Mouse (Mus musculus) hindbrain, embryonic 11.5 days (tissue): Measurements from ENCODE around the gene Arhgap45. TPM values are rescaled to one million over a fixed set of nuclear protein-coding genes. Genes with fewer than 3 reads are reported as not detected.
"Not testable (repeated sequence)": the region's sequence is repeated elsewhere in the genome, so short reads cannot be mapped to it uniquely, and the experiment has no call there.

ENCODE experiments used
- ATAC-seq: fragments of 200-750 bp; cut with Nextera tagmentation; 2 replicates; pipeline ENCODE4 v1.8.0; 2017; ENCODE audit warnings: mild to moderate bottlenecking, moderate TSS enrichment, moderate library complexity; ENCODE audit not compliant: low FRiP score
- DNase-seq: peaks from one replicate; pipeline ENCODE4 v3.0.0-alpha.2; 2015; ENCODE audit warnings: low spot score
- H3K27ac ChIP-seq: fragments of 300-500 bp; sonication (generic); 2 replicates; pipeline ENCODE4 v1.5.1; 2014; ENCODE audit warnings: mild to moderate bottlenecking, low read depth, low read length
- H3K27me3 ChIP-seq: fragments of 300-500 bp; sonication (generic); 2 replicates; pipeline ENCODE4 v1.6.1; 2014; ENCODE audit warnings: mild to moderate bottlenecking, low read length, moderate library complexity, mixed read lengths; ENCODE audit not compliant: control insufficient read depth, insufficient read depth
- H3K36me3 ChIP-seq: fragments of 300-500 bp; sonication (generic); 2 replicates; pipeline ENCODE4 v1.6.1; 2014; ENCODE audit warnings: mild to moderate bottlenecking, low read length, moderate library complexity, mixed read lengths; ENCODE audit not compliant: control insufficient read depth, insufficient read depth
- H3K4me1 ChIP-seq: fragments of 300-500 bp; sonication (generic); replicated peaks from 2 replicates; pipeline ENCODE4 v1.6.1; 2014; ENCODE audit warnings: low read length, mixed read lengths; ENCODE audit not compliant: control insufficient read depth, insufficient read depth
- H3K4me2 ChIP-seq: fragments of 300-500 bp; sonication (generic); replicated peaks from 2 replicates; pipeline ENCODE4 v1.6.1; 2014; ENCODE audit warnings: mild to moderate bottlenecking, low read depth, low read length
- H3K4me3 ChIP-seq: fragments of 300-500 bp; sonication (generic); 2 replicates; pipeline ENCODE4 v1.5.1; 2014; ENCODE audit warnings: low read depth, low read length
- H3K9ac ChIP-seq: fragments of 300-500 bp; sonication (generic); 2 replicates; pipeline ENCODE4 v1.6.1; 2014; ENCODE audit warnings: low read depth, low read length
- H3K9me3 ChIP-seq: fragments of 300-500 bp; sonication (generic); 2 replicates; pipeline ENCODE4 v1.6.1; 2016; ENCODE audit warnings: low read length; ENCODE audit not compliant: control insufficient read depth
- WGBS: fragments of 180-500 bp; shearing (Covaris S2); extraction: QIAGEN DNeasy Blood & Tissue Kit; methylation state at CpG from one replicate; pipeline ENCODE4 v1.1.7; 2014; 5-methylcytosine and 5-hydroxymethylcytosine counted together
- polyA plus RNA-seq: library from polyadenylated mRNA; unstranded; fragments of >200 nt; fragmentation: Nextera tagmentation; extraction: Ambion mirVana; gene quantifications from 2 replicates; pipeline ENCODE4 v1.2.1, GENCODE M21; 2014

Arhgap45 gene
- polyA plus RNA-seq, 1 experiment from 2014 or later = 4.1 TPM

DNA sequence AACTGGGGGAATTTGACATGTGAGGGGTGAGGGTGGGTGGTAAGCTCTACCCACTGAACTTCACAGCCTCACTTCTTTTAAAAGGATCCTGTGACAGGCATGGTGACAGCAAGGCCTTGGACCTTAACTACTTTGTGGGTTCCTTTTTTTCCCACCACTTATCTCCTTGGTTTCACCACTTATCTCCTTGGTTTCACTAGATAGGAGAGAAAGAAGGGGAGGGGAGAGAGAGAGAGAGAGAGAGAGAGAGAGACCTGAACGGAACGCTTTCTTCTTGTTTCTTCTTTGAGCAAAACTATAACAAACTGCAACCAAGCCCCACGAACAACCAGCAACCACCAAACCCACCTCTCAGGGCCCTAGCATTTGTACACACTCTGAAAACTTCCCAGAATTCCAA lies 32.4 kb downstream of the Arhgap45 start:
- Histone ChIP-seq H3K9ac (no peak overlapping the region), H3K4me2 (no peak overlapping the region), H3K27me3 (no peaks in the 10 kb centered on the region), H3K4me1 (peaks cover 7% of the 10 kb centered on the region; the same call in 1 of the 2 replicates), H3K27ac (peak overlapping the region; percentile 71), H3K4me3 (no peak overlapping the region), H3K9me3 (no peaks in the 10 kb centered on the region), H3K36me3 (no peaks in the 10 kb centered on the region)
- ATAC-seq (no peak), DNase-seq (no peak)
- WGBS = 64% methylated on average over 3 of the region's 3 CpGs

DNA sequence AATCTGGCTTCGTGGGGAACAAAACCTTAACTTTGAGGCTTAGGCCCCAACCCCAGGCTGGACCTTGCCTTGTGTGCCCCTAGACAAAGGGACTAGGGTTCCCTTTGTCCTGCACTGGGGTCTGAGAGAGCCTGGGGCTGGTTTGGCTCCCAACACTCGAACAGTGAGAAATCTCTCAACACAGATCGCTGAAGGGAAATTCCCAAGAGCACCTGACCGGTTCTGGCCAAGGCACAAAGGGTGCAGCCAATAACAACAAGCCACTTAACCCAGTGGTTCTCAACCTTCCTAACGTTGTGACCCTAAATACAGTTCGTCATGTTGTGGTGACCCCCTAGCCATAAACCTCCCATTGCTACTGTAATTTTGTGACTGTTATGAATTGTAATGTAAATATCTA lies 33.8 kb downstream of the Arhgap45 start:
- Histone ChIP-seq H3K27me3 (no peaks in the 10 kb centered on the region), H3K9me3 (no peaks in the 10 kb centered on the region), H3K4me2 (no peak overlapping the region), H3K4me1 (peaks cover 9% of the 10 kb centered on the region), H3K36me3 (no peaks in the 10 kb centered on the region), H3K9ac (no peak overlapping the region), H3K4me3 (no peak overlapping the region), H3K27ac (no peak overlapping the region)
- DNase-seq (no peak), ATAC-seq (no peak)
- WGBS = 20% methylated on average over 6 of the region's 6 CpGs

DNA sequence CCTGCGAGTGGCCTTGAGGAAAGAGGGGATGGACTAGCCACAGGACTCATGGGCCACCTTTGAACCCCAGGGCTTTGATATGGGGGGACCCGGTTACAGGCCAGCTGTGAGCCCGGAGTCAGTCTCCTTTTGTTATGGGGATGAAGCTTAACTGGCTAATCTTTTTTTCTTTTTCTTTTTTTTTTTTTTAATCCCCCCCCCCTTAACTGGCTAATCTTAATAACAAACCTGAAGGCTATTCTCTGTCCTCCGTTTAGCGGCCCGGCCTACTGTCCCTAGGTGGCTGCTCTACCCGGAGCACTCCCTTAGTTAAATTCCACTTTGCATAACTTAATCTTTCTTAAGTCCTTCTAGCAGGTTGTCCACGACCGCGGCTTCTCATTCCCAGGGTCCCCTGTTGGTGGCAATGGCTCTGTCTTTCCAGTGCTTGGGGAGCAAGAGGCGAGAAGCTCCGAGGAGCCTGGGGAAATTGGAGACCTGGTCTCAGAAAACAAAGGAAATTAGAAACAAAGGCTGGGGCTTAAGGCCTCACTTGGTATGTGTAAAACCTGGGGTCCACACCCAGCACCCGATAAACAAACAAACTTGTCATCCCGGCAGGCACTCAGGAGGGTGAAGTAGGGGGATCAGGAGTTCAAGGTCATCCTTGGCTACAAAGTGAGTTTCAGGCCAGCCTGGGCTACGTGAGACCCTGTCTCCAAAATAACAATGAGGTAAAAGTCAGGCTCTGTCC lies 34.6 kb downstream of the Arhgap45 start:
- no peak for DNase-seq
- H3K4me3 ChIP-seq = no peak overlapping the region
- H3K4me1 ChIP-seq = peaks cover 11% of the 10 kb centered on the region

DNA sequence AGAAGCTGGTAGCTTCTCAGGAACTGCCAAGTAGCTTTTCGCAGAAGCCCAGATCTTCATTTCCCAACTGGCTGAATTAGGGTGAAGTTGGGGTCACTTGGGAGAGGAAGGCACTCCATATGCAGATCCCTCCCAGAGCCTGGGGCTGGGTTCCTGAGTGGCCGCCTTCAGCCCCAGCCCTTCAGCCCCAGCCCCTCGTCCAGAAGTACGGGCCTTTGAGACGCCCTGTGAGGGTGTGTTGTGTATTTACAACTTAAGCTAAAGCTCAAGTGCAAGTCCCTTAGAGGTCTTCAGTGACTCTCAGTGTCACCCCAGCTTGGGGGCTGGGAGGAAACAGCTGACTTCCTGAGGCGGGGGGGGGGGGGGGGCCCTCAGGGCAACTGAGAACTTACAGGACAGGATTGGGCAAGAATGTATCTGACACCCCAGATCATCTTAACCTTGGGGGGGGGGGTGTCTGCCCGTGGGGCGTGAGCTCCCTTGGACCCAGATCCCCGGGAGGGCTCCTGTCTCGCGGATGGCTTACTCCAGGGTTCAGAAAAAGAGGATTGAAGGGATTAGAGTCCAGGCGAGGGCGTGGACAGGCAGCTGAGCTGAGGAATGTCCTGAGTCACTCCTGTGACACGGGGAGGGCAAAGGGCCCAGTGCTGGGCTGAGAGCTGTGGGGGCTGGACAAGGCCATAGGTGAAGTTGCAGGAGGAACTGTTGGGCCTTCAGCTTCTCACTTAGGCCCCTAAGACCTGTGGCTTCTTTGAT lies 35.3 kb downstream of the Arhgap45 start:
- no peaks in the 10 kb centered on the region for H3K27me3 ChIP-seq
- 0 out of 2 replicates have a peak overlapping the region, but pooled peaks have one; percentile 36 for H3K27ac ChIP-seq
- H3K4me1 ChIP-seq = peaks cover 11% of the 10 kb centered on the region
- H3K9ac ChIP-seq = no peak overlapping the region
- no peak overlapping the region for H3K4me3 ChIP-seq
- H3K36me3 ChIP-seq = peaks cover 3% of the 10 kb centered on the region; the same call in 1 of the 2 replicates
- no peaks in the 10 kb centered on the region for H3K9me3 ChIP-seq
- 34% methylated on average over 13 of the region's 14 CpGs for WGBS
- ATAC-seq (no peak), DNase-seq (no peak)
- no peak overlapping the region for H3K4me2 ChIP-seq

More for the DNA sequence above, 34.6 kb downstream of the Arhgap45 start:
- no peaks in the 10 kb centered on the region for H3K9me3 ChIP-seq
- no peak overlapping the region for H3K4me2 ChIP-seq
- no peaks in the 10 kb centered on the region for H3K27me3 ChIP-seq
- no peak overlapping the region for H3K9ac ChIP-seq
- 0 out of 2 replicates have a peak overlapping the region, but pooled peaks have one; percentile 36 for H3K27ac ChIP-seq
- no peaks in the 10 kb centered on the region for H3K36me3 ChIP-seq
- no peak for ATAC-seq
- WGBS = 15% methylated on average over 15 of the region's 15 CpGs

DNA sequence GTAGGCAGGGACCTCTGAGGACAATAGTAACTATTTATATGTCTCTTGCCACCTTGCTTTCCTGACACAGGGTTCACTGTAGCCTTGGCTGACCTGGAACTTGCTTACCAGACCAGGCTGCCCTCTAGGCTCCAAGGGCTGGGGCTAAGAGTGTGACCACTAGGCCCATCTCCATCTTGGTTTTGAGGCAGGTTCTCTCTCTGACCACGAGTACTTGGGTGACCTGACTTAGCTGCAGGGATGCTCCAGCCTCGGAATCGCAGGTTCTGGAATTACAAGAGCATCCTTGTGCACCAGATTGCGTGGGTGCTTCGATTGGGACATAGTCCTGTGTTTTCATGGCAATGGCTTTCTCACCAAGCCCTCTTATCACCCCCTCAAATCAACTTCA lies 35.9 kb downstream of the Arhgap45 start:
- Histone ChIP-seq H3K4me1 (peaks cover 11% of the 10 kb centered on the region), H3K27me3 (no peaks in the 10 kb centered on the region), H3K36me3 (peaks cover 3% of the 10 kb centered on the region; the same call in 1 of the 2 replicates), H3K4me3 (no peak overlapping the region), H3K9ac (no peak overlapping the region), H3K4me2 (no peak overlapping the region), H3K9me3 (no peaks in the 10 kb centered on the region), H3K27ac (no peak overlapping the region)
- DNase-seq (no peak), ATAC-seq (no peak)
- 87% methylated on average over 5 of the region's 5 CpGs for WGBS

DNA sequence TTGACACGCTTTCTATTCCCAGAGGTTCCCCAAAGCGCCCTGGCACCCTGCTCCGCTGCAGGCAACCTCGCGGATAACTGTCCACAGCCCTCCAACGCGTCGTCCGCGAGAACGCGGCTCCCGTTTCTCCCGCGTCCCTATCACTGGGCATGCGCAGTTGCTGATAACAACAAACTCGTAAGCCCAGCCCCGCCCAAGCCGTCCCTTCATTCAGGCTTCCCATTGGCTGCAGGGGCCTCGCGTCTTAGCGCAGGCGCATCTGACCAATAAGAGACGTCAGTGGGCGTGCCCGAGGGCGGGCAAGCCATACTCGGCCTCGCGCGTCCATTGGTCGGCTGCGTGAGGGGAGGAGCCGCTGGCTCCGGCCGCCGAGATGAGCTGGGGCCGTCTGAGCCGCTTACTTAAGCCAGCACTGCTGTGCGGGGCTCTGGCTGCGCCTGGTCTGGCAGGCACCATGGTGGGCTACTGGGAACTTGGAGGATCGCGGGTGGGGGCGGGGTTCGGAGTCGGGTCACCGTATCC lies 36.9 kb downstream of the Arhgap45 start:
- peaks cover 3% of the 10 kb centered on the region; the same call in 1 of the 2 replicates for H3K36me3 ChIP-seq
- ATAC-seq (peak; percentile 96), DNase-seq (peak; percentile 100)
- no peaks in the 10 kb centered on the region for H3K9me3 ChIP-seq
- no peaks in the 10 kb centered on the region for H3K27me3 ChIP-seq
- H3K4me3 ChIP-seq = peak overlapping the region; percentile 89
- peaks cover 5% of the 10 kb centered on the region for H3K4me1 ChIP-seq
- H3K9ac ChIP-seq = peak overlapping the region; percentile 93
- 0% methylated on average over 47 of the region's 47 CpGs for WGBS
- peak overlapping the region; percentile 98 for H3K27ac ChIP-seq
- H3K4me2 ChIP-seq = peak overlapping the region; percentile 85

DNA sequence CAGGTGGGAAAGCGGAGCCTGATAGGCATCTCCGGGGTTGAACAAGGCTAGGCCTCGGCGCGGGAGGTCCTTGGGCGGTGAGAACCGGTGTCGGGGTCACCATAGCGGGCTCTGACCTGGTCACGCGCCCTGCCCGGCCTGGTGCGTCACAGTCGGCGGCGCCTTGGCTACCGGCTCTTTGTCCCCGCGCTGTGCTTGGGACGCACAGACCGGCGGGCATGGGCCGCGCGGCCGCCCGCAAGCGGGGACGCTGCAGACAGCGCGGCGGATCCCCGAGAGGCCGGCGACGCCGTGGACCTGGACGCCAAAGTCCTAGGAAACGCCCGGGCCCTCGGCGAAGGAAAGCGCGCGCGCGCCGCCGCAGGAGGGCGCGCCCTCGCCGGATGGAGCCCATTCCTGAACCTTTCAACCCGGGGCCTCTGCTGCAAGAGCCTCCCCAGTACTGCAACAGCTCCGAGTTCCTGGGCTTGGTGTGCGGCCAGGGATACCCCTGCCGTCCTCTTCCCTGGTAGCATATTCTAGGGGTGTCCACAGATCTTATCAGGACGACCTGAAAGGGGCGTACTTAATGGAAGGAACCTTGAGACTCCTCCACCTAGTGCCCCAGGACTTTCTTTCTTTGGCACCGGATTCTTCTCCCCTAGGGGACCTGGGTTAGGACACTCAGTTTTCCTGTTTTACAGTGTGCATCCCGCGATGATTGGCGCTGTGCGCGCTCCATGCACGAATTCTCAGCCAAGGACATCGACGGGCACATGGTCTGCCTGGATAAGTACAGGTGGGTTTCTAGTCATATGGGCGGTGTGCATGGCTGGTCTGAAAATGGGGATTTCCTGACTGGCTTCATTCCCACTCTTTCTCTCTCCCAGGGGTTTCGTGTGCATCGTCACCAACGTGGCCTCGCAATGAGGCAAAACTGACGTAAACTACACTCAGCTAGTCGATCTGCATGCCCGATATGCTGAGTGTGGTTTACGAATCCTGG lies 37.7 kb downstream of the Arhgap45 start:
- peak; percentile 79 for DNase-seq
- 3% methylated on average over 77 of the region's 77 CpGs for WGBS
- peak; percentile 69 for ATAC-seq

DNA sequence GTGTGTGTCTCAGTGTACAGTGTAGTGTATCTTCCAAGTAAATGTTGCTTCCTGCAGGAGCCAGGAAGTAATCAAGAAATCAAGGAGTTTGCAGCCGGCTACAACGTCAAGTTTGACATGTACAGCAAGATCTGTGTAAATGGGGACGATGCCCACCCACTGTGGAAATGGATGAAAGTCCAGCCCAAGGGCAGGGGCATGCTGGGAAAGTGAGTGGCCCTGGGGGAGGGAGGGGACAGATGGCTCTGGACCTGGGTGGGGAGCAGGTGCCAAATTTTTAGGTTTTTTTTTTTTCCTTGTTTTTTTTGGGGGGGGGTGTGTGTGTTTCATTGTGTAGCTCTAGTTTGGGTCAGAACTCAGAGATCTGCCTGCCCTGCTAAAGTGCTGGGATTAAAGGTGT lies 38.5 kb downstream of the Arhgap45 start:
- H3K9ac ChIP-seq, H3K4me1 ChIP-seq, DNase-seq, H3K27me3 ChIP-seq, H3K9me3 ChIP-seq, H3K27ac ChIP-seq, H3K36me3 ChIP-seq, ATAC-seq: not testable (repeated sequence)
- peak overlapping the region; percentile 89 for H3K4me3 ChIP-seq
- 34% methylated on average over 3 of the region's 3 CpGs for WGBS
- H3K4me2 ChIP-seq = peak overlapping the region; percentile 85

More for the DNA sequence above, 37.7 kb downstream of the Arhgap45 start:
- Histone ChIP-seq H3K27ac (peak overlapping the region; percentile 98), H3K9me3 (no peaks in the 10 kb centered on the region), H3K27me3 (no peaks in the 10 kb centered on the region), H3K36me3 (peaks cover 3% of the 10 kb centered on the region; the same call in 1 of the 2 replicates), H3K4me2 (peak overlapping the region; percentile 85), H3K4me3 (peak overlapping the region; percentile 89), H3K9ac (peak overlapping the region; percentile 93), H3K4me1 (peaks cover 3% of the 10 kb centered on the region)
